Mouse (Mus musculus): ENCODE results near the gene Olfr358. TPM values are rescaled to one million over a fixed set of nuclear protein-coding genes. Genes with fewer than 3 reads are reported as not detected.

Olfr358 gene
- total RNA-seq (2021): not detected
- long read RNA-seq, experiment 1: 0 reads
- long read RNA-seq, experiment 2: 0 reads

DNA sequence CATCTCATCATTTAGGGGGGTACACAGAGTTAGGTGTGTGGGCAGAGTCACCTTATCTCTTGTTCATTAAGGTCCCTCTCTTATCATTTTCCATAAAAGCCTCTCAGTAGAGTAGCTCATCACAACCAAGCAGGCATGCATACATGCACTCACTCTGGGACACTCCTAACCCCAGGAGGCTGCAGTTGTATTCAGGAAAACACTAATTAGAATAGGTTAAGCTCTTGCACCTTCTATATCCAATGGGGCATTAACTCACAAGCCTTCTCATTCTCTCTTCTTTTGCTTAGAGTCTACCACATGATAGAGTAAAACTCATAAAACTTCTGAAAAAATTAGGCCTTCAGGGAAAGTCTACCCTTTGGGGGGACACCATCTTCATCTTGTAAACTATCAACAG is at the start of gene Olfr358:
Gene Olfr358, minus strand, starts transcription at position 101 of the 400 bp plus-strand sequence.
- DNase-seq (ENCODE audit: low spot score in 2 of 2): no peak

DNA sequence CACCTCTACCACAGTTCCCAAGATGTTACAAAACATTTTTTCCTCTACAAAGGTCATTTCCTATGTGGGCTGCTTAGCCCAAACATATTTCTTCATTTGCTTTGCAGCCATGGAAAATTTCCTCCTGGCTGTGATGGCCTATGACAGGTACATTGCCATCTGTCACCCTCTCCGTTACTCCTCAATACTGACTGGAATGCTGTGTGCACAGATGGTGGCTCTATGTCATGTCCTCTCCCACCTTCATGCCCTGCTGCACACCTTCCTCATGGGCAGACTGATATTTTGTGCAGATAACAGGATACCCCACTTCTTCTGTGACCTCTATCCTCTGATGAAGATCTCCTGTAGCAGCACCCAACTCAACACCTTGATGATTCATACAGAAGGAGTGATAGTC is 12.1 kb downstream of the Olfr358 start:
- DNase-seq (ENCODE audit: low spot score in 2 of 2): no peak

DNA sequence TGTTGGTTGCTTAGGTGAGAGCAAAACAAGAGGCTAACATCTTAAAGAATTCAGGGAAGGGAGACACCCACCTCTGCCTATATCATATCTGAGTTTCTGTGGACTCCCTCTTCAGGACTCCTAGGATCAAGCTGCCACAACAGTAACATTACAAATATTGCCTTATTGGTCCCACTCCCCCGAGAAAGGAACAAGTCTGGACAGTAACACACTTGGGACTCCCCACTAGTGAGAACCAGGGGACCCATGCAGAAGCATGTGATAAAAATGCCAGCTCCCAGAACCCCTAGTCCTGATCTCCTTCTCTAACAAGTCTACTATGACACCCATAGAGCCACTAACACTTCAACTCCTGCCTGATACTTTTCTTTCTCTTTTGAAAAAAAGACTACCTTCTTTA is 15.6 kb downstream of the Olfr358 start, which contains the start of gene Olfr357:
Gene Olfr357, plus strand, starts transcription at position 301 of the 400 bp plus-strand sequence.
- no peak for DNase-seq (ENCODE audit: low spot score in 2 of 2)

Other genes starting within 250 kb of the Olfr358 start
- not detected for gene Olfr348, start 225.1 kb downstream of the Olfr358 start, total RNA-seq (2021)
- not detected for gene Olfr50, start 218.8 kb downstream of the Olfr358 start, total RNA-seq (2021)
- not detected for gene Olfr3, start 192.3 kb downstream of the Olfr358 start, total RNA-seq (2021)
- gene Olfr350, start 163.0 kb downstream of the Olfr358 start, total RNA-seq (2021): not detected
- not detected for gene Olfr351, start 146.7 kb downstream of the Olfr358 start, total RNA-seq (2021)
- gene Olfr352, start 140.9 kb downstream of the Olfr358 start, total RNA-seq (2021): not detected
- gene Olfr353, start 116.4 kb downstream of the Olfr358 start, total RNA-seq (2021): not detected
- gene Olfr354, start 103.7 kb downstream of the Olfr358 start, total RNA-seq (2021): not detected
- not detected for gene Olfr355, start 80.4 kb downstream of the Olfr358 start, total RNA-seq (2021)
- not detected for gene Olfr356, start 72.2 kb downstream of the Olfr358 start, total RNA-seq (2021)
- not detected for gene Olfr357, start 15.5 kb downstream of the Olfr358 start, total RNA-seq (2021)
- gene Olfr360, start 56.4 kb upstream of the Olfr358 start, total RNA-seq (2021): not detected
- not detected for gene Olfr361, start 80.0 kb upstream of the Olfr358 start, total RNA-seq (2021)
- not detected for gene Olfr362, start 108.6 kb upstream of the Olfr358 start, total RNA-seq (2021)
- not detected for gene Olfr364-ps1, start 130.0 kb upstream of the Olfr358 start, total RNA-seq (2021)
- gene Olfr365, start 178.9 kb upstream of the Olfr358 start, total RNA-seq (2021): not detected
- gene Olfr366, start 202.2 kb upstream of the Olfr358 start, total RNA-seq (2021): not detected

Measured in gastrocnemius, postnatal 4 days (tissue).